Mouse (Mus musculus): ENCODE measurements at regions not wholly inside any gene's neighbourhood (a gene's known extent, or its start where the extent isn't known, plus 50 kb on each side); places are given as distances from the start of the nearest gene placed in this dataset.

DNA sequence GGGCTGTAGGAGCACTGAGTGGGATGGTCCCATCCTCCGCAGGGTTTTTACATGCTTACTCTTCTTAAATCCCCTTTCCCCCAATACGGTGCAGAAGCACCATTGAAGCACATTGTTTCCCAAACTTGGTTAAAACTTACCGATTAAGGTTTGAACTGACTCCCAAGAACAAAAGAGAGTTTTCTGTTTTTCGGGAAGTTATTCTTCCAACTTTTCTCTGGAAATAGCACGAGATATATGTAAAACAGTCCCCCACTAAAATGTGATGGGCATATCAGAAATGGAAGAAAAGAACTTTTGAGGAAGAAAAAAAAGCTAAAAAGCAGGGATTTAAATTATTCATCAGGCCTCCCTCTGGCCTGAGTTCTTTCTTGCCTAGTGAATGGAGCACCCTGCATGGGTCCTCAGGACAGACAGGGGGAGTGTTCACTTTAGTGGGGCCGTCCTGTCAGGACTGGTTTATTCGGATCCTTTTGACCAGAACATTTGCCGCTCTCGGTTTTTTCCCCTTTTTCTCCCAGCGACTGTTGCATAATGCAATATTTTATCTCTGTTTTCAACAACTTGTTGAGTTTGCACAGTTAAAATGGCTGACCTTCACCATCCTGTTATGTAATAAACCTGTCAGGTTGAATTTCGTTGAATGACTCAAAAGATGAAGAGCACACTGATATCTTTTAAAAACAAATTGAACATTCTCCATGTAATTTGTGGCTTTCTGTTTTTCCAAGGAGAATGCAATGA, 187.4 kb upstream of the Dnajc24 start:
- WGBS: 45% methylated on average over 11 of the region's 11 CpGs

DNA sequence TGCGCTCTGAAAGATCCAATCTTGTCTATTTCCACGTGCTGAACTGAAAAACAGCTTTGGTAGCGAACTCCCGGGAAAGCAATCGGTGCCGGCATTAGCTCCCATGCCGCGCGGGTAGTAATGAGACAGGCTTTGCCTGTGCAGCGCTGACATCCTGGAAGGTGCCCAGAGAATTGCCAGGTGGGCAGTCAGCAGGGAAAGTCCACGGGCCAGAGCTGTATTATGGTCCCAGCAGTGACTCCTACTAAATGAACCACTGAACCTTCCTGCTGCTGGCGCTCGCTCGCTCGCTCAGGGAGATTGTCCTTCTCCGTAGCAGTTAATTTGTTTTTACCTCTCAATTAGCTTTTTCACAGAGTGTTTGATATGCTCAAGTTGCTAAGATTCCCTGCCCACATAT, 180.3 kb upstream of the Dnajc24 start:
- no peaks in the 10 kb centered on the region for H3K27me3 ChIP-seq (replicated peaks; ENCODE audit: control insufficient read depth, insufficient read depth, low read length)
- no peak overlapping the region for H3K9ac ChIP-seq (ENCODE audit: low read depth, low read length)
- ATAC-seq: no peak
- no peak overlapping the region for H3K27ac ChIP-seq (ENCODE audit: low read depth, low read length)
- H3K4me1 ChIP-seq (replicated peaks; ENCODE audit: control insufficient read depth, insufficient read depth, low read length): no peaks in the 10 kb centered on the region
- H3K36me3 ChIP-seq (ENCODE audit: control insufficient read depth, insufficient read depth): no peaks in the 10 kb centered on the region
- H3K9me3 ChIP-seq (ENCODE audit: control insufficient read depth): no peaks in the 10 kb centered on the region
- 72% methylated on average over 16 of the region's 16 CpGs for WGBS
- TF ChIP-seq CTCF (IDR thresholded peaks at IDR 0.05; ENCODE audit: low read depth): no peak
- no peak overlapping the region for H3K4me2 ChIP-seq (replicated peaks; ENCODE audit: low read depth)
- H3K4me3 ChIP-seq (ENCODE audit: low read depth, low read length): no peak overlapping the region

More for the DNA sequence above, 187.4 kb upstream of the Dnajc24 start:
- TF ChIP-seq CTCF (IDR thresholded peaks at IDR 0.05; ENCODE audit: low read depth): no peak
- Histone ChIP-seq H3K9ac (ENCODE audit: low read depth, low read length) (no peak overlapping the region), H3K4me1 (replicated peaks; ENCODE audit: control insufficient read depth, insufficient read depth, low read length) (no peaks in the 10 kb centered on the region), H3K4me2 (replicated peaks; ENCODE audit: low read depth) (no peak overlapping the region), H3K9me3 (ENCODE audit: control insufficient read depth) (no peaks in the 10 kb centered on the region), H3K27ac (ENCODE audit: low read depth, low read length) (no peak overlapping the region), H3K27me3 (replicated peaks; ENCODE audit: control insufficient read depth, insufficient read depth, low read length) (0 out of 2 replicates have a peak, but pooled peaks cover 3% of the 10 kb centered on the region), H3K4me3 (ENCODE audit: low read depth, low read length) (no peak overlapping the region), H3K36me3 (ENCODE audit: control insufficient read depth, insufficient read depth) (no peaks in the 10 kb centered on the region)
- no peak for ATAC-seq

DNA sequence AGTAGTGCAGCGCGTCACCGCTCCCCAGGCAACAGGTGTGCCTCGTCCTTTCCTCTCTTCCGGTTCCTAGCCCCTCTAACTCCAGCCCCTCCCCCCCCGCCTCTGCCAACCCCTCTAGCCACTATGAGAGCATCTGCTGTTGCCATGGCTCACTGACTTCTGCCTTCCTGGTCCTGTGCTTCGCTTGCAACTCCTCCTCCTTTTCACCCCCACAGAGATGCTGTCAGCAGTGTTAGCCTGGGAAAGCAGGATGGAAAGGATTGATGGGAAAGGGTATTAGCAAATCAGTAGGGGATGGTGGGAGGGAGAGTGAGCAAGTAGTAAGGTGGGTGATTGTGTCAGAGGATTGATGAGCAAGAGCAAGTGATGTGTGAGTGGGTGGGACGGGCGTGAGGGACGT, 178.7 kb upstream of the Dnajc24 start:
- 13% methylated on average over 9 of the region's 10 CpGs for WGBS
- Histone ChIP-seq H3K27ac (ENCODE audit: low read depth, low read length) (no peak overlapping the region), H3K27me3 (replicated peaks; ENCODE audit: control insufficient read depth, insufficient read depth, low read length) (no peaks in the 10 kb centered on the region), H3K4me3 (ENCODE audit: low read depth, low read length) (no peak overlapping the region), H3K9me3 (ENCODE audit: control insufficient read depth) (no peaks in the 10 kb centered on the region), H3K4me2 (replicated peaks; ENCODE audit: low read depth) (no peak overlapping the region), H3K36me3 (ENCODE audit: control insufficient read depth, insufficient read depth) (no peaks in the 10 kb centered on the region), H3K4me1 (replicated peaks; ENCODE audit: control insufficient read depth, insufficient read depth, low read length) (no peaks in the 10 kb centered on the region), H3K9ac (ENCODE audit: low read depth, low read length) (no peak overlapping the region)
- TF ChIP-seq CTCF (IDR thresholded peaks at IDR 0.05; ENCODE audit: low read depth): no peak
- no peak for ATAC-seq

DNA sequence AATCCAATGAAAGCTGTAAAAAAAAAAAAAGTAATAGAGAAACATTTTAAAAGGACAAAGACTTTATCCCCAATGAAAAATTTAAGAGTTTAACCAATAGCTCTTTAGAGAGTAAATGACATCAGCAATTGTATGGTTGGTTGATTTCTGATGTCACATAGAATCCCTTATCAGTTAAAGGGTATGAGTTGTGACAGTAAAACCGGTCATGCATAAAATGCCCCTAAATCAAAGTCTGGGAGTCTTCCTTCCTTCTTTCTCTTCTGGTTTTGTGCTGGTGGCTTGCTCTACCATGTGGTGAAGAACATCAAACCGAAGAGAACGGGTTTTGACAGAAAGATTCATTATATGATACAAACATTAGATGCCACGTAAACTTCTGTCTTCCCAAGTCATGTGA, 159.3 kb upstream of the Dnajc24 start:
- Histone ChIP-seq H3K4me3 (ENCODE audit: low read depth, low read length) (no peak overlapping the region), H3K27me3 (replicated peaks; ENCODE audit: control insufficient read depth, insufficient read depth, low read length) (no peaks in the 10 kb centered on the region), H3K4me1 (replicated peaks; ENCODE audit: control insufficient read depth, insufficient read depth, low read length) (no peaks in the 10 kb centered on the region), H3K9me3 (ENCODE audit: control insufficient read depth) (no peaks in the 10 kb centered on the region), H3K4me2 (replicated peaks; ENCODE audit: low read depth) (no peak overlapping the region), H3K27ac (ENCODE audit: low read depth, low read length) (no peak overlapping the region), H3K36me3 (ENCODE audit: control insufficient read depth, insufficient read depth) (no peaks in the 10 kb centered on the region), H3K9ac (ENCODE audit: low read depth, low read length) (no peak overlapping the region)
- WGBS: 63% methylated on average over 4 of the region's 4 CpGs
- no peak for TF ChIP-seq CTCF (IDR thresholded peaks at IDR 0.05; ENCODE audit: low read depth)
- ATAC-seq: no peak

DNA sequence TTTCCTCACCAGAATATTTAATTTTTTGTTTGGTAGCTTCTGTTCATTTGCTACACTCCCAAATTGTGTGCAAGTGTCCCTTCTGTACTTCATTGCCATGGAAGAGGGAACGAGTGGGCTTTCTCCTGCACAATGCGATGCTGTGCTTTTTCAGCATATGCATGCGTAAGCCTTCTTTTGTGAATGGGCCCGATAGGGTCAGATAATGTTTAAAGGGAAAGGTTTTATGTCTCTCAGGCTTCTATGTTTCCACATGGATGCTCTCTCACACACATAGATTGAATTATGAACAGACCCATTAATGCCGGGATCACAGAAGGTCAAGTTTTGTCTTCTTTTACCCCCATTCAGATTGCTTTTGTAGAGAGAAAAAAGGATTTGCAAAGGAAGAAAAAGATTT, 158.5 kb upstream of the Dnajc24 start:
- ATAC-seq: no peak
- H3K27me3 ChIP-seq (replicated peaks; ENCODE audit: control insufficient read depth, insufficient read depth, low read length): no peaks in the 10 kb centered on the region
- H3K4me1 ChIP-seq (replicated peaks; ENCODE audit: control insufficient read depth, insufficient read depth, low read length): no peaks in the 10 kb centered on the region
- TF ChIP-seq CTCF (IDR thresholded peaks at IDR 0.05; ENCODE audit: low read depth): no peak
- H3K36me3 ChIP-seq (ENCODE audit: control insufficient read depth, insufficient read depth): no peaks in the 10 kb centered on the region
- no peak overlapping the region for H3K4me2 ChIP-seq (replicated peaks; ENCODE audit: low read depth)
- H3K4me3 ChIP-seq (ENCODE audit: low read depth, low read length): no peak overlapping the region
- WGBS: 88% methylated on average over 5 of the region's 5 CpGs
- no peaks in the 10 kb centered on the region for H3K9me3 ChIP-seq (ENCODE audit: control insufficient read depth)
- no peak overlapping the region for H3K9ac ChIP-seq (ENCODE audit: low read depth, low read length)
- H3K27ac ChIP-seq (ENCODE audit: low read depth, low read length): no peak overlapping the region

DNA sequence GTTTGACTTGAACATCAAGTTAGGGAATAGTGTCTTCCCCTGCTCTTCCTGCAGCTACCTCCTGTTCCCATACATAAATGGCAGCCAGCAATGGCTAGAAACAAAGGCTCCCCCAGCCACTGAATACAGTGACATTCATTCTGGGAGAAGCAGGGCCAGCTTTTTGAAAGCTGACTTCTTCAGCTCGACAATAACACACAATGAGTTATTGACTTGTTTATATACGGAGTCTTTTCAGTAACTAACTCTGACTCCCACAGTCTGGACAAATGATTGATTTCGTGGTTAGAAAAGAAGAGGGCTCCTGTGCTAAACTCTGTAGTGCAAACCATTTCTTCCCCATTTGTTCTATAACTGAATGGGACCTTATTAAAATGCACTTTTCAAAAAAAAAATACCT, 146.4 kb upstream of the Dnajc24 start:
- no peak for TF ChIP-seq CTCF (IDR thresholded peaks at IDR 0.05; ENCODE audit: low read depth)
- Histone ChIP-seq H3K36me3 (ENCODE audit: control insufficient read depth, insufficient read depth) (no peaks in the 10 kb centered on the region), H3K9me3 (ENCODE audit: control insufficient read depth) (no peaks in the 10 kb centered on the region), H3K9ac (ENCODE audit: low read depth, low read length) (no peak overlapping the region), H3K27ac (ENCODE audit: low read depth, low read length) (no peak overlapping the region), H3K27me3 (replicated peaks; ENCODE audit: control insufficient read depth, insufficient read depth, low read length) (no peaks in the 10 kb centered on the region), H3K4me3 (ENCODE audit: low read depth, low read length) (no peak overlapping the region), H3K4me1 (replicated peaks; ENCODE audit: control insufficient read depth, insufficient read depth, low read length) (no peaks in the 10 kb centered on the region), H3K4me2 (replicated peaks; ENCODE audit: low read depth) (no peak overlapping the region)
- WGBS: 46% methylated on average over 3 of the region's 3 CpGs
- ATAC-seq: no peak

All from intestine, postnatal 0 days (tissue).